Mouse (Mus musculus) effector memory CD4-positive, alpha-beta T cell, adult 7 months (primary cell): ENCODE results near the gene Vcan. TPM values are rescaled to one million over a fixed set of nuclear protein-coding genes. Genes with fewer than 3 reads are reported as not detected.

ENCODE experiments used
- polyA plus RNA-seq: library from polyadenylated mRNA; unstranded; fragments of 100-300 nt; shearing (Covaris generic); gene quantifications from one replicate; pipeline ENCODE4 v1.2.1, GENCODE M21; 2017

Gene Vcan
- 0.41 TPM for polyA plus RNA-seq

DNA sequence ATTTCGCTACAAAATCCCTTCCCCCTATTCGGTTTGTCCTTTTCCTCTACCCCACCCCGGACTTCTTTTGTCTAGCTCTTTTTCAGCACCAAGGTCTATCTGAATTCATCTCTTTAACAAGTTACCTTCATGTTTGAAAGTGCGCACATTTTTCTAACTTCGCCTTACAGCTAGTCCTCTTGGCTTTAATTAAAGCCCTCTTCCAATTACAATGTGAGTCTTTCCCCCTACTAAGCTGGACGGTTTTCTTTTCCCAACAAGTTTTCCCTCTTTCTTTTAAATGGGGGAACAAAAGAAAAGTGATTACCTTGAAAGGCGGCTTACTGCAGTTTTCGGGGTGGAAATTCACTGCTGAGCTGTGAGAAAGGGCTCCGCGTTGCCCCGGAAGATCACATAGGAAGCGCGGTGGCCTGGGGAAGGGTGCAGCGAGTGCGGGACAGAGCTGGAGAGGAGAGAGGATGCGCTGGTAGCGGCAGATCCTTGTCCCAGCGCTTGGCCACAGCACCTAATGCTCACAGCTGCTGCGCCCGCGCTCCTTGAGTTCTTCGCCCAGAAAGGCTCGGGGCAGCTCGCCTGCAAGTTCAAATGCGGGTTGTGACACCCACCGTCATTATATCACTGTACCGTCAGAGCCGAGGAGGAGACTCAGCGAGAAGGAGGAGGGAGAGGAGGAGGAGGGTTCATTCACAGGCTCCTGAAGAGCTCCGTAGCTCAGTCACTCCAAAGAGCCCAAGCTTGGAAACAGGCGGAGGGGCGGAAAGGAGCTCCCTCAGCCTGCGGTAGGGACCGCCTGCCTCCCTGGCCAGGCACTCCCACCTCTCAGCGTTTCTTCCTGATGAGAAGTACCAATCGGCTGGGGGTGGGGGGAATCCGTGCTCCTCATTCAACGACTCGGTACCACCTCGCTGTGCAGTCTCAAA, at the start of gene Vcan:
Vcan (minus strand) TSS at position 744 of the 920 bp plus-strand sequence.

Other genes with a start within 250 kb of the Vcan start
- not detected for gene Hapln1, start 202.7 kb downstream of the Vcan start, polyA plus RNA-seq